Mouse (Mus musculus) brain, embryonic 18.5 days (tissue): ENCODE data around the gene Zbtb44.

Experiments used
- DNase-seq: peaks from one replicate; pipeline ENCODE4 v3.0.0-alpha.2; 2012; ENCODE audit warnings: low read depth, low spot score

Gene Zbtb44

DNA sequence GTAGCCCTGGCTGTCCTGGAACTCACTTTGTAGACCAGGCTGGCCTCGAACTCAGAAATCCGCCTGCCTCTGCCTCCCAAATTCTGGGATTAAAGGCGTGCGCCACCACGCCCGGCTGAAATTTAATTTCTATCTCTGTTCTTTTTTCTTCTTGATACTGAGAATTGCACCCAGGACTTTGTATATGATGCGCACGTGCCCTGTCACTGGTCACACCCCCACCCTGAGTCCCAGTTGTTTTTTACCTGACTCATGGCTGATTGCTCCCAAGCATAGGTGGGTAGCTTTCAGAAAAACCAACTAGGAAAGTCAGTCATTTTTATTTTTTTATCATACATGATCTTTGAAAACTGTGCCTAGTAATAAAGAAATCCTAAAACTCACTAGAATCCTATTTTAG is 40.3 kb downstream of the Zbtb44 start:
- no peak for DNase-seq

DNA sequence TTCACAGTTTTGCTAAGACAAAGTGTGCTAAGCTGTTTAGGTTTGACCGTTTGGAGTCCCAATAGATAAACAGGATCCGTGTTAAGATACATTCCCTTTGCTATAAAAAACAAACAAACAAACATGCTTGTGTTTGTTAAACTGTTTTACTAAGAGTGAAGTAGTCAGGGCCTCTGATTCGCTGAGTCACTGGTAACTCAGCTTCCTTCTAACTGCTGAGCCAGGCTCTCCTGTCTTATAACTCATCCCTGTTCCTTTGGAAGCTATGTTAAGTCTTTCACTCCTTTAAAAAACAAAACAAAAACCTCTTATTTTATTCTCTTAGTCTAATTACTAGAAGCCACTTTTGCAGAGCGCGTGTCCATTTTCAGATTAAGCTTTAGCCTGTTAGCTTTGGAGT is 41.8 kb downstream of the Zbtb44 start:
- DNase-seq: no peak

DNA sequence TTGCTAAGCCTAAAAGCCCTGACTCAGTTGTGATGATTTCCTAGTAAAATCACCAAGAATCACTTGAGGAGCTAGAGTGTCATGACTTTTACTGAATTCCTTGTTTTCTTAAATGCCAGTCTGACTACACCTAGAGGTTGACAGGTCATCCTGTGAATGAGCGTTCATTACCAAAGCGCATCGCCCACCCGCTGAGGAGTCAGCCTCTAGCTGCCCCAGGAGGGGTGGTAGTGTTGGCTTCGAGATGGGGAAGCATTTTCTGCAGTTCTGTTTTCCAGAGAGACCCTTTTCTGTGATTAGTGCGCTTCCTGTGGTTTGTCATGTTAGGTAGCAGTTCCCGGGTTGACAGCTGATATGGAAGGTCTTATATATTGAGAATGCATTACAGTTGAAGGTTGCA is 43.4 kb downstream of the Zbtb44 start:
- no peak for DNase-seq

DNA sequence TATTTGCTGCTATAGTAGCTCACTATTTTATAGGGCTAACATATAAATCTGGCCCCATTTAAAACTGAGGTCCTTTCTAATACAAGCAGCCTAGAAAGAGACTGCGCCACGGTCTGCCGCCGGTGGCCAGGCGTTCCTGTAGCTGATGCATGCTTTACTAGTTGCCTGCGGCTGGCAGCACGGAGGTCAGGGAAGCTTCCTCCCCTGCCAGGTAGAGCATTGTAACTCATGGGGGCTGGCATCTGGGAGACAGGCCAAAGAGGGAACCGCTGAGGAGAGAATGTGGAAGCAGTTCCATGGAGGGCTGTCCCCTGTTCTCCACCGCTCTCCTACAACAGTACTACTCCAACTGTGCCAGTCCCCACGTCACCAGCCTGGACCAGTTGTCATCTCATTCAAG is 44.4 kb downstream of the Zbtb44 start:
- no peak for DNase-seq

DNA sequence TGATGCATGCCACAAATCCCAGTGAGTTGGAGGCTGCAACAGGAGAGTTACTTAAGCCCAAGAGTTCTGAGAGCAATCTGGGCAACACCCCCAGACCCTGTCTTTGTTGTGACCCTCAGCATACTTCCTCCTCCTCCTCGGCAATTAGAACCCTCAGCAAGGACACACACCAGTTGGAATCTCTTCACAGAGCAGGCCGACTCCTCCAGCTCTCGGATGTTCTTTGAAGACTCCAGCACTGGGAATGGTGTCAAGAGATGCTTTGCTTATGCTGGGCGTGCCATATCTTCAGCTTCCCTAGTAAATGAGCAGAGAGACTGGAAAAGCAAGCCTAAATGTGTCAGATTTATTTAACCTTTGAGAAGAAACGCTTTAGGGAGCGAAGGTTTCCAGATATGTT is 50.3 kb downstream of the Zbtb44 start:
- no peak for DNase-seq

DNA sequence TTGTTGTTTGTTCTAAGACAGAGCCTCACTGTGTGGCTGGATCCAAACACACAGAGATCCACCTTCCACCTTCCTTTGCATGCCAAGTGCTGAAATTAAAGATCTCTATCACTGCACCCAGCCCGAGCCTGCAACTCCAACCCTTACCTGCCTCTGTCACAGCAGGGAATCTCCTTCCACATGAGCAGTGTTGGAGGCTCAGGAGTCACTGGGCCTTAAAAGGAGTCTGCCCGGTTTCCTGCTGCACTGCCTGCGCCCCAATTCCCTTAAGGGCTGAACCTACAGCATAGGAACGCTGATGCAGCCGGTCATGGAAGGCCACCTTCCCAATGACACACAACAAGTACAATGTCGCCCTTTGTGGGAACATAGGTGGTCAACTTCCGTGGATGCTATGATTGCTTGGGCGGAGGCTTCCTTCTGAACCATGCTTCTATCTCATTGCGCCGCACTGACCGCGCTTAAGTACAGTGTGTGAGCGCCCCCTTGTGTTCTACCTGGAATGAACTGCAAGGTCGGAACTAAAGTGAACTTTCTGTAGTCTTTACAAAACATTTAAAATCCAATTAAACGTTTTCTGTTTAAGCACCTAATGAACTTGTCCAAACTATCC is 51.7 kb downstream of the Zbtb44 start:
- peak; percentile 37 for DNase-seq

DNA sequence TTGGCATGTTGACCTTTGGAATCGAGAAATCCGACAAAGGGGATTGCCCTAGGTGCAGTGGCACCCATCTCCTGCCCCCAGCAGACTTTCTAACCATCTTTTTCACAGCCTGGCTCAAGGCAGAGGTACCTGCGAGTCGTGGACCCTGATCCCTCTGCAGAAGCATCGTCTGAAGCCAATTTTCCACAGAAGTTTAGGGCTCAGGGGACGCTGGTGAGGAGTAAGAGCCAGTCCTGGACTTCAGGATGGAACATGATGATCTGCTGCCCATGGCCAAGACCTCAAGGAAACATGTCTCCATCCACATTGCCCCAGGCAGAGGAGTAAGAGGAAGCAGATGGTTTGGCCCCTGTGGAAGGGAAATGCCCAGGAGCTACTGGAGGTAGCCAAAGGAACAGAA is 52.3 kb downstream of the Zbtb44 start:
- no peak for DNase-seq

DNA sequence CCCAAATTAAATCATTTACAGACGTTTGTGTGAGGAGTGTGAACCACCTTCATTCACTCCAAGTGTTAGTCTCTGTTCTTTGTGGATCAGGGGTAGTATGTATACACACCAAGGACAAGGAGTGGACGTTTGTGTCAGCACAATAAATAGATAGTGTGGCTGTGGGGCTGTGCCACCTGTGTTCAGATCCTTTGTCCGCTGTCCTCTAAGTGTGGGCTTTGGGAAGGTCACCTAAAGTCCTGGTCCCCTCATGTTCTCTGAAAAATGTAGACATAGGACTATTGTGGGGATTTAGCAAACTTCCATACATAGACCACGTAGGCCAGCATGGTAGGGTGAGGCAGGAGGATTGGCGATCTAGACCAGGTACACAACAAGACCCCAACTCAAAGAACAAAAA is 55.1 kb downstream of the Zbtb44 start:
- no peak for DNase-seq

DNA sequence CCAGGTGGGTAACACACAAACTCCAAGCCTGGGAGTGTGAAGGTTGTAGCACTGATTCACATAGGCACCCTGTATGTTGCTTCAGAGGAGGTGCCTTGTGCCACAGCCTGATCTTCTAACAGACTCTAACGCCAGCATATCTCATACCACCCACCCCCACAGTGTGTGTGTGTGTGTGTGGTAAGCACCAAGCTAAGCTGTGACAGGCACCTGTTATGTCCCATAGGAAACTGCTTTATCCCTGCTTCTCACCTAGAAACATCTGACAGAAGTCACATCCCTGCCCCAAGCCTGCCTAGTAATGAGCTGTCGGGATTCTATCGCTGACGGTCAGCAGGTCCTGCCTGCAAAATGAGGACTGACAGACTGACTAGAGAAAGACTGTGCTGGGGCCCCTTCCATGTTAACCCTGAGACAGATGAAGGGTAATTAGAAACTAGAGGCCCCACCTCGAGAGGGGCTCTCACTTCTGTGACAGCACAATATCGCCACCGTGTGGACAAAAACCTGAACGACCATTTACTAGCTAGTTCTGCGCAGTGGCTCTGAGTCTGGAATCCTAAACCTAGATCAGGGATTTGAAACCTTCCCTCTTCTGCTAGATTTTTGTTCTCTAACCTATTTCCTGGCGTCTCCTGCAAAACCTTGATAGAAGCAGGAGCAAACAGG is 55.8 kb downstream of the Zbtb44 start:
- DNase-seq: peak; percentile 34

DNA sequence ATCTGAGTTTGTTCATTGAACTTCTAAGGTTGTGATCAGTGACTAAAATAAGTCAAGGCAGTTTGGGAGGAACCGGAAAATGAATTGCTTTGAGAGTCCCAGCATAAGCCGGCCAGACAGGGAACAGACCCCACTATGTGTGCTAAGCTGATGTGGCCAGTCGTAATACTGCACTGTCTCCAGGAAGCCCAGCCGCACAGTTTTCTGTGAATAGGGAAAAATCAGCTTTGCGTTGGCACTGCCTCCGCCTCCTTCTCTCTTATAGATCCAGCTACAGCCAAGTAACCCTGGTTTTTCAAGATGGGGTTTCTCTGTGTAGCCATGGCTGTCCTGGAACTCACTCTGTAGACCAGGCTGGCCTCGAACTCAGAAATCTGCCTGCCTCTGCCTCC is 56.3 kb downstream of the Zbtb44 start:
- no peak for DNase-seq

DNA sequence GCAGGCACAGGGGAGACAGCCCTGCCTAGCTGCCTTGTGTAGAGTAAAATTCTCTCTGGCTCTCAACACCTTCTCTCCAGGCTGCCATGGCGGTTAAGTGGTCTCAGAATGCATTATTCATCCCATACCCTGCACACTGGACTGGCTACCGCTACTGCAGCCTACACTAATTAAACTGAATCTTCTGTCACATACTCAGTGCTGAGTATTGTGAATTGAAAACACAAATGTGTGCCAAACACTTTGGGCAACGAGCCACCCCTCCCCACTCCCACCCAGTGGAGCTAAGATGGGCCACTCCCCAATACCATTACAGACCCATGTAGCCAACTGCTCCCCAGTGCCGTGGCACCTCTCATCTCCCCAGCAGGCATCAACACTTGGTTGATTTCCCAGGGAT is 57.0 kb downstream of the Zbtb44 start:
- DNase-seq: no peak

DNA sequence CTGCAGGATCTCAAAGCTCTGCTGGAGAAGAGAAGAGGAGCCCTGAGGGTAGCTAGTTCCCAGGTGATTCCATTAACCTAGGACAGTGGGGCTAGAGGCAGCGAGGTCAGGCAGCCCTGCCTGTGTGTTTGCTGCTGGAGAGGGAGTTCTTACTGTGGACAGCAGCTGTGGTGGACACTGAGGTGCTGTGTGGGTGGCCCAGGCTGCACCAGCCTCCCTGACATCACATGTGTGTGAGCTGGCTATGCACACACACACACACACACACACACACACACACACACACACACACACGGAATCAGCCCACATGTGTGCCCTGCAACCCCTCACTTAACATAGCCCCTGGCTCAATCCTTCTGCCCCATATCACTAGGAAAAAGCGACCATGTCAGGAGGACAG is 57.7 kb downstream of the Zbtb44 start:
- DNase-seq: no peak

DNA sequence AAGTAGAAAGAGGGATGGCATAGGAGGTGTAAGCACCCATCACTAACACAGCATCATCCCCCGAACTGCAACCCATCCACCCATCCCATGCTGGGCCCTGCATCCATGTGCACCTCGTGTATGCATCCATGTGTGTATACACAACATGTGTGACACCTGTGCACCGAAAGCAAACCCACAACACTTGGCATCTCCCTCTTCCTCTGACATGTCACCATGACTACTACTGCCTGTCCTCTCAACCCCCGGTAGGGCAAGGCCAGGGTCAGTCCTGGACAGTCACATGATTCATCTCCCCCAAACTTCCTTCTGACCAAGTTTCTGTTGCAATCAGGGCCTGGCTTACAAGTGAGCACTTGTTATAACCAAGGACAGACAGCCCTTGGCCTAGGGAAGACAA is 58.4 kb downstream of the Zbtb44 start:
- no peak for DNase-seq

DNA sequence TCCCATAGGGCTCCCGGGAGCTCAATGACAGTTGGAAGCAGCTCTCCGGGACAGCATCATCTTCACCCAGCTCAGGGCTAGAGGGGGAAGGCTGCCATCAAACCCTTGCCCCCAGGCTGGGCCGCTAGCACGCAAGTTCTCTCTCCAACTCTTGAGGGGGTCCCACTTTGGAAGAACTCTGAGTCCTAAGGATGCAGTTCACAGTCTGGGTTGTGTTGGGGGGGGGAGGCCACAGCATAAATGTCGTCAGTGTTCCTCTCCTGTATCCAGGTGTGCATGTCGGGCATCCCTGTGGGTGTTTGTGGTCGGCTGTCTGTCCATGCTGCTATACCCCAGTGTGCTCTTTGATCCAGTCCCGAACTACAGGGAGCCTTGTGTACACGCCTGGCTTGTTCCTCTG is 59.1 kb downstream of the Zbtb44 start:
- no peak for DNase-seq

DNA sequence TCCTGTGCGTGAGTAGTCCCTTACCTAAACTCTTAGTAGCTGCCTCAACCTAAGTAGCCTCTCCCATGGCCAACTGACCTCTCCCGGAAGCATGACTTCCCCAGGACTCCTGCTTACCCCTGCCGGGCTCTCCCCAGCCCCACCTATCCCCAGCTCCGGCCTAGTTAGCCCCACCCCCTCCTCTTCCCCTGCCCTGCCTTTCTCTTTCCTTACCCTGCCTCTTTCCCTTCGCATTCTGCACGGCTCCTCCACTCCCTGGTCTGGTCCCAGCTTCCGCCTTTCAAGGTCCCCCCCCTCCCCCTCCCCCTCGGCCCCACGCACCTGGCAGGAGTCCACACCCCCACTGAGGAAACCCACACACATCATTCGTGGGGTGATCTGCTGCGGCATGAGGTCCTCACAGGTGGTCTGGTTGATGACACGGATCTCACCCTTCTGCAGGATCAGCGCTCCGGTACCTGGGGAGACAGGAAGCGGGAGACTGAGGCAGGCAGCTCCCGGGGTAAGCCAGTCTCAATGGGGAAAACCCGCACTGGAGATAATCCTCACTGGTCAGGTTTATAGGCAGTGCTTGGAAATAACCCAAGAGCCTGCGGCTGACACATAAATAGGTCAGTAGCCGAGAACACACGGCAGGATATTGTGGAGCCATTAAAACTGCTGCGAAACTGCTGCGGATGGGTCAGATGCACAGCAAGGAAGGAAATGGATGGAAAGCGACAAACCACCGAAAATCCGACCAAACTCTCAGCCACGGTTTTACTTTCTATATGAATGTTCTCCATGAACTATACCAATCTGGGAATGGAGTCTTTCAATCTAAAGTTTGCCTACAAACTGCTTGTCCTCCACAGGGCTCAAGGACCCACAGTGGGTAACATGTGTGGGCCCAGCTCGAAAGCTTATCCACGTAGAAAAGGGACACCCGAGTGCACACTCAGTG is 59.9 kb downstream of the Zbtb44 start:
- no peak for DNase-seq

DNA sequence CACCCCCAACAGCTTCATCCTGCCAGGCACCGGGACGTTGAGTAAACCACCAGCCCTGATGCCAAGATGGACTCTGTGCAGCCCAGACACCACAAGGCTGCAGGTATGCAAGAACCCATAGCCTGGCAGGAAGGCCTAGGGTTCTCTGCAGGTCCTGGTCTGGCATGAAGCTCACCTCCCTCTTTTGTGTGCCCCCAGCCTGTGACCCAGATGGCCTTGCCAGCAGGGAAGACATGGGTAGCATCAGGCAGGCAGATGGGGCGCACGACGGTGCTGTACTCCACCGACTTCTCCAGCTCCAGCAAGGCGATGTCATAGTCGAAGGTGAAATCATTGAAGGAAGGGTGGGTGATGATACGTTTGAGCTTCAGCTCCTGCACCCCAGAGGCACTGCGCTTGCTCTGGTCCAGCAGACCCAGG is 60.7 kb downstream of the Zbtb44 start:
- DNase-seq: no peak

DNA sequence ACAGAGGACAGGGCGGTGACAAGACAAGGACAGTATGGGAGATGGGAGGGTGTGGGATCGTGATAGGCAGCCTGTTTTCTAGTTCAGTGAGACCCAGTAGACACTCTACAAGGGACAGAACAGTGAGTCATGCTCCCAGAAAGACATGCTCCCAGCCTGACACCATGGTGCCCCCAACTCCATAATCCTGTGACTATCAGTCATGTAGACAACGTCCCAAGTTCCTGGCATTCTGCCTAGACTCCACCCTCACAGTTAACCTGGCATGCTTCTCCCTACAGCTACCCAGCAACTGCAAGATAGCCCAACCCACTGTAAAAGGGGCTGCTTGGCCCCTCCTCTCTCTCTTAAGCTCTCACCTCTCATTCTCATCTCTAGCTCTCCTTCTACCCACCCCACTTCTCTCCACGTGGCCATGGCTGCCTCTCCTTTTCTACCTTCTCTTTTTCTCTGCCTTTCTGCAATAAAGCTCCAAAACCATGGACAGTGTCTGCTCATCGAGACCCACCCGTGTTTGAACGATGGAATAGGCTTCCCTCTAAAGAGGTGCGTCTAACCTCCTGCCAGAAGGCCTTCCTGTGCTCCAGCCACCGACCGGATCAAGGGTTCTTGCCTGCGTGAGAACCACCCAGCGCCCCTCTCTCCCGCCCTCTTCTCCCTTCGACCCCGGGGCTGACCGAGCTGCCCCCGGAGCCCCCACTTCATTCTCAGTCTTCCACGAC is 61.8 kb downstream of the Zbtb44 start:
- no peak for DNase-seq

DNA sequence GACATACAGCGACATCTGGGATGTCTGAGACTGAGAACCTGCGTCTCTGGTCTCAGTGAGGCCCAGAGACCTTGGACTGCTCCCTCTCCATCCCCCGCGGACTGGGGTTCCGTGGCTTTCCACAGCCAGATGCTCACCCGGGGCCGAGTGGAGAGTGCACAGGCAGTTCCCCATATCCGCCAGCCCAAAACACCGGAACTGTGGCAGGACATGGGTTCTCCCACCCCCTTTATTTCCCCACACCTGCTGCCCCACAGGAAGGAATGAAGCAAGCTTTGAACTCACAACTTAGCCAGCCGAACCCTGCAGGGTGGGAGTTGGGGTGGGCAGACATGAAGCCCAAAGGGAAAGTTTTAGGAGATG is 62.4 kb downstream of the Zbtb44 start:
- no peak for DNase-seq

DNA sequence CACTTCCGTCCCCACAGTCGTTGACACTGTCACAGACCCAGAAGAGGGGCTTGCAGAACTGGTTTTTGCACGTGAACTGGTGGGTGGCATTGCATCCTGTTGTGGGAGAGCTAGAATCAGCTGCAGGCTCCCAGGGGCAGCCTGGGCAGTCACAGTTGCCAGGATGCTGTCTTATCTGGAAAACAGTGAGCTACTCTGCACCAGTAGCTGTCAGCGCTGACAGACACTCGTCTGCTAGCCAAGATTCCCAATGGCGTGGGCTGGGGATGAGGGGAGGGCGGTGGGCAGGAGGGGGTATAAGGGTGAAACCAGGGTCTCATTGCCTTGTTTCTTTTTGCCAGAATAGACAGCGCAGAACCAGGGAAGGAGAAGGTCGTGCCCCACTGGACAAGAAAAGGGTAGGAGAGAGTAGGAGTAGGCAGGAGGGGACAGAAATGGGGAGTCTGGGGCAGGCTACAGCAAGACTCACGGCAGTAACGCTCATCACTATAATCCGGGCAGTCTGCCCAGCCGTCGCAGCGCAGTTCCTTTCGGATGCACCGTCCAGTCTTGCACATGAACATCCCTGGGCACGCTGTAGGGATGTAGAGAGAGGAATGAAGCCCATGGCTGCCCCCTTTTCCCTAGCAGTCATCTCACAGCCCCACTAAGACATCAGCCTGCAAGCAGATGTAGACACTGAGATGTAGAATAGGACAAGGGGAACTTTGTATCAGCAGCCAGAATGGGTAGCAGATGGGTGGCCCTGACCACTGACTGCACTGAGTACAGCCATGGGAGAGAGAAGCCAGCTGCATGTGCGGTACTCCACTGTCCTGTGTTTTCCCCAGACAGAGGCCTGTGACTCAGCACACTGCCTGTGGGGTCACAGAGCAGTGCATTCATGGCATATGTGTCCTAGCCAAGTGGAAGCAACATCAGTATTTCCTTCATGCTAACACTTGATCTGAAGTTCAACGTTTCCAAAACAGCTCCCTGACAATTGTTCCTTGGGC is 66.9 kb downstream of the Zbtb44 start:
- DNase-seq: no peak

DNA sequence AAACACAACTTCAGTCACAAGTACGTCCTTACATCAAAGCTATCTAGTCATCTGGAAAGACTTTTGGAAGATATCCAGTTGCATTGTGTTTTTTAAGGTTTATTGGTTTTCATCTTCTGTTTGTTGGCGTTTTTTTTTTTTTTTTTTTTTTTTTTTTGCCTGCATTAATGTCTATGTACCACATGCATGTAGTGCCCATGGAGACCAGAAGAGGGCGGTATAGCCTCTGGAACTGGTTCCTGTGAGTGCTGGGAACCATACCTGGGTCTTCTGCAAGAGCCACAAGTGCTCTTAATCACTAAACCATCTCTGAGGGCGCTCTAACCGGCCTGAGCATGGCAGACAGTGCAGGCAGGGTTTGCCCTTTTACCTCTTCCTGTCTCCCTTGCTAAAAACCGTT is 67.7 kb downstream of the Zbtb44 start:
- no peak for DNase-seq

DNA sequence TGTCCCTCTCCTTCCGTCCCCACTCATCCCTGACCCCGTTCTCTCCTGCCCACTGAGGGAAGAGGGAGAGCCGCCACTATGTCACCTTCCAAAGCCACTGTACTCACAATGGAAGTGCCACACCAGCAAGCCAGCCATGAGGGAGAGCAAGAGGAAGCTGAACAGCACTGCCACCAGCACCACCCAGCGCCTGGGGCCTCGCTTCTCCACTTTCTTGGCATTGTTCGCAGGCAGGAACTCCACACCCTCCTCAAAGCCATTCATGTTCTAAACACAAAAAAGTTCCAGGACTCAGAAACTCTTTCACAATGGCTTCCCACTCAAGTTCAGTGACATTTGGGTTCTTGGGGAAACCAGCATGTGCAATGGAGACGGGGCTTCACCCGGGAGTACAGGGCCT is 78.0 kb downstream of the Zbtb44 start:
- DNase-seq: no peak
